Mouse (Mus musculus) embryonic facial prominence, embryonic 13.5 days (tissue): ENCODE measurements around the gene Atp1a3. TPM values are rescaled to one million over a fixed set of nuclear protein-coding genes. Genes with fewer than 3 reads are reported as not detected.
"Not testable (repeated sequence)": the region's sequence is repeated elsewhere in the genome, so short reads cannot be mapped to it uniquely, and the experiment has no call there.

Source experiments
- ATAC-seq: fragments of 200-750 bp; cut with Nextera tagmentation; 2 replicates; pipeline ENCODE4 v1.8.0; 2017; ENCODE audit warnings: low read depth; ENCODE audit not compliant: insufficient number of reproducible peaks, insufficient read depth, low FRiP score, low TSS enrichment
- H3K27ac ChIP-seq: fragments of 300-500 bp; sonication (generic); 2 replicates; pipeline ENCODE4 v1.5.1; 2015; ENCODE audit warnings: moderate library complexity, mild to moderate bottlenecking, inconsistent platforms
- H3K27me3 ChIP-seq: fragments of 300-500 bp; sonication (generic); 2 replicates; pipeline ENCODE4 v1.6.1; 2015; ENCODE audit warnings: mild to moderate bottlenecking, inconsistent platforms
- H3K36me3 ChIP-seq: fragments of 300-500 bp; sonication (generic); 2 replicates; pipeline ENCODE4 v1.6.1; 2015; ENCODE audit warnings: mild to moderate bottlenecking, inconsistent platforms
- H3K4me1 ChIP-seq: fragments of 300-500 bp; sonication (generic); 2 replicates; pipeline ENCODE4 v1.6.1; 2015; ENCODE audit warnings: inconsistent platforms
- H3K4me2 ChIP-seq: fragments of 300-500 bp; sonication (generic); 2 replicates; pipeline ENCODE4 v1.6.1; 2015; ENCODE audit warnings: moderate library complexity, mild to moderate bottlenecking, inconsistent platforms
- H3K4me3 ChIP-seq: fragments of 300-500 bp; sonication (generic); 2 replicates; pipeline ENCODE4 v1.5.1; 2015; ENCODE audit warnings: mild to moderate bottlenecking, inconsistent platforms
- H3K9ac ChIP-seq: fragments of 300-500 bp; sonication (generic); 2 replicates; pipeline ENCODE4 v1.6.1; 2015; ENCODE audit warnings: mild to moderate bottlenecking, inconsistent platforms
- H3K9me3 ChIP-seq: fragments of 300-500 bp; sonication (generic); 2 replicates; pipeline ENCODE4 v1.6.1; 2016; ENCODE audit warnings: inconsistent platforms
- WGBS: fragments of 180-500 bp; shearing (Covaris S2); methylation state at CpG from one replicate; pipeline ENCODE4 v1.1.7; 2015; ENCODE audit warnings: mixed read lengths; 5-methylcytosine and 5-hydroxymethylcytosine counted together
- polyA plus RNA-seq: library from polyadenylated mRNA; unstranded; fragments of >200 nt; fragmentation: Nextera tagmentation; extraction: Ambion mirVana; gene quantifications from 2 replicates; pipeline ENCODE4 v1.2.1, GENCODE M21; 2015

Atp1a3 gene
- polyA plus RNA-seq: 2.0 and 2.3 TPM in 2 replicates

- H3K4me1 ChIP-seq: peaks cover 42% of the 10 kb centered on the region
Observed at GRCm38 (mm10) chr7:25005421-25006065, at the start of gene Atp1a3. Gene Atp1a3 (minus strand): TSS chr7:25005958.

GRCm38 (mm10) chr7:25052587-25052986, 46.8 kb upstream of the Atp1a3 start:
- WGBS: 87% methylated on average over 3 of the region's 3 CpGs
- Histone ChIP-seq H3K9ac (no peak overlapping the region), H3K4me3 (no peak overlapping the region), H3K4me1 (no peaks in the 10 kb centered on the region), H3K9me3 (no peaks in the 10 kb centered on the region), H3K36me3 (peaks cover 86% of the 10 kb centered on the region), H3K27ac (no peak overlapping the region), H3K4me2 (no peak overlapping the region), H3K27me3 (no peaks in the 10 kb centered on the region)
- ATAC-seq: no peak

More at GRCm38 (mm10) chr7:25005421-25006065, at the start of gene Atp1a3:
- Histone ChIP-seq H3K4me2 (peak within 1 kb of the TSS; percentile 77), H3K36me3 (no peaks in the 10 kb centered on the region), H3K4me3 (peak within 1 kb of the TSS; percentile 46), H3K9me3 (no peaks in the 10 kb centered on the region), H3K27ac (no peak within 1 kb of the TSS), H3K9ac (peak within 1 kb of the TSS; percentile 58), H3K27me3 (peaks cover 78% of the 10 kb centered on the region)
- WGBS: 1% methylated on average over 54 of the region's 54 CpGs
- 0 out of 2 replicates have a peak, but pooled peaks have one; percentile 18 for ATAC-seq

- no peaks in the 10 kb centered on the region for H3K4me1 ChIP-seq
- H3K27me3 ChIP-seq: no peaks in the 10 kb centered on the region
- 85% methylated on average over 16 of the region's 16 CpGs for WGBS
- H3K4me3 ChIP-seq: no peak overlapping the region
- no peaks in the 10 kb centered on the region for H3K9me3 ChIP-seq
- no peak overlapping the region for H3K9ac ChIP-seq
- H3K36me3 ChIP-seq: peaks cover 84% of the 10 kb centered on the region
- H3K4me2 ChIP-seq: no peak overlapping the region
- no peak overlapping the region for H3K27ac ChIP-seq
- ATAC-seq: no peak
Observed at GRCm38 (mm10) chr7:25049295-25049930, 43.7 kb upstream of the Atp1a3 start.

- ATAC-seq: no peak
- no peak overlapping the region for H3K4me3 ChIP-seq
- no peaks in the 10 kb centered on the region for H3K9me3 ChIP-seq
- H3K36me3 ChIP-seq: peaks cover 86% of the 10 kb centered on the region
- H3K27me3 ChIP-seq: no peaks in the 10 kb centered on the region
- no peak overlapping the region for H3K27ac ChIP-seq
- no peak overlapping the region for H3K4me2 ChIP-seq
- 94% methylated on average over 8 of the region's 8 CpGs for WGBS
- H3K4me1 ChIP-seq: no peaks in the 10 kb centered on the region
- no peak overlapping the region for H3K9ac ChIP-seq
Observed at GRCm38 (mm10) chr7:25047363-25047762, 41.6 kb upstream of the Atp1a3 start.

GRCm38 (mm10) chr7:25044599-25044998, 38.8 kb upstream of the Atp1a3 start:
- not testable (repeated sequence) for H3K4me1 ChIP-seq, H3K9ac ChIP-seq, H3K9me3 ChIP-seq, H3K27ac ChIP-seq, H3K4me3 ChIP-seq, ATAC-seq, H3K4me2 ChIP-seq, H3K27me3 ChIP-seq
- H3K36me3 ChIP-seq: peaks cover 85% of the 10 kb centered on the region
- WGBS: 91% methylated on average over 7 of the region's 7 CpGs

- ATAC-seq: no peak
- H3K9me3 ChIP-seq: no peaks in the 10 kb centered on the region
- H3K36me3 ChIP-seq: peaks cover 78% of the 10 kb centered on the region
- H3K4me2 ChIP-seq: no peak overlapping the region
- H3K27ac ChIP-seq: no peak overlapping the region
- WGBS: 92% methylated on average over 12 of the region's 12 CpGs
- no peaks in the 10 kb centered on the region for H3K27me3 ChIP-seq
- no peaks in the 10 kb centered on the region for H3K4me1 ChIP-seq
- no peak overlapping the region for H3K9ac ChIP-seq
- no peak overlapping the region for H3K4me3 ChIP-seq
Observed at GRCm38 (mm10) chr7:25041921-25042320, 36.2 kb upstream of the Atp1a3 start.

- H3K9ac ChIP-seq: no peak overlapping the region
- no peaks in the 10 kb centered on the region for H3K9me3 ChIP-seq
- H3K27me3 ChIP-seq: no peaks in the 10 kb centered on the region
- no peak overlapping the region for H3K27ac ChIP-seq
- WGBS: 57% methylated on average over 7 of the region's 7 CpGs
- ATAC-seq: no peak
- peaks cover 78% of the 10 kb centered on the region for H3K36me3 ChIP-seq
- H3K4me2 ChIP-seq: no peak overlapping the region
- H3K4me1 ChIP-seq: no peaks in the 10 kb centered on the region
- H3K4me3 ChIP-seq: no peak overlapping the region
Observed at GRCm38 (mm10) chr7:25035916-25036315, 30.2 kb upstream of the Atp1a3 start.

GRCm38 (mm10) chr7:25034796-25035195, 29.0 kb upstream of the Atp1a3 start:
- H3K9me3 ChIP-seq: no peaks in the 10 kb centered on the region
- H3K4me3 ChIP-seq: no peak overlapping the region
- H3K27me3 ChIP-seq: no peaks in the 10 kb centered on the region
- no peak overlapping the region for H3K27ac ChIP-seq
- 92% methylated on average over 4 of the region's 4 CpGs for WGBS
- ATAC-seq: no peak
- H3K36me3 ChIP-seq: peaks cover 67% of the 10 kb centered on the region
- H3K4me2 ChIP-seq: no peak overlapping the region
- H3K4me1 ChIP-seq: no peaks in the 10 kb centered on the region
- no peak overlapping the region for H3K9ac ChIP-seq

GRCm38 (mm10) chr7:25031528-25031927, 25.8 kb upstream of the Atp1a3 start:
- no peak overlapping the region for H3K9ac ChIP-seq
- peaks cover 64% of the 10 kb centered on the region for H3K36me3 ChIP-seq
- H3K27me3 ChIP-seq: no peaks in the 10 kb centered on the region
- 63% methylated on average over 3 of the region's 3 CpGs for WGBS
- no peaks in the 10 kb centered on the region for H3K9me3 ChIP-seq
- no peak overlapping the region for H3K27ac ChIP-seq
- no peak for ATAC-seq
- H3K4me3 ChIP-seq: no peak overlapping the region
- no peaks in the 10 kb centered on the region for H3K4me1 ChIP-seq
- no peak overlapping the region for H3K4me2 ChIP-seq

- no peak overlapping the region for H3K9ac ChIP-seq
- H3K9me3 ChIP-seq: no peaks in the 10 kb centered on the region
- no peak for ATAC-seq
- H3K27ac ChIP-seq: no peak overlapping the region
- H3K27me3 ChIP-seq: no peaks in the 10 kb centered on the region
- H3K36me3 ChIP-seq: peaks cover 56% of the 10 kb centered on the region
- WGBS: 35% methylated on average over 5 of the region's 5 CpGs
- H3K4me2 ChIP-seq: no peak overlapping the region
- no peaks in the 10 kb centered on the region for H3K4me1 ChIP-seq
- no peak overlapping the region for H3K4me3 ChIP-seq
Observed at GRCm38 (mm10) chr7:25030032-25030753, 24.4 kb upstream of the Atp1a3 start.

GRCm38 (mm10) chr7:25026452-25026851, 20.7 kb upstream of the Atp1a3 start:
- Histone ChIP-seq H3K4me3 (no peak overlapping the region), H3K27ac (no peak overlapping the region), H3K27me3 (no peaks in the 10 kb centered on the region), H3K36me3 (peaks cover 53% of the 10 kb centered on the region), H3K9me3 (no peaks in the 10 kb centered on the region), H3K4me1 (no peaks in the 10 kb centered on the region), H3K9ac (no peak overlapping the region), H3K4me2 (no peak overlapping the region)
- no peak for ATAC-seq
- WGBS: 62% methylated on average over 7 of the region's 7 CpGs
